Mouse (Mus musculus) testis, adult 2 months (tissue): ENCODE data around the gene Akap9.

ENCODE experiments used
- CTCF ChIP-seq: fragments of 200-500 bp; IDR thresholded peaks from 2 replicates; pipeline ENCODE4 v1.5.1; 2012; ENCODE audit warnings: low read depth, mild to moderate bottlenecking, inconsistent platforms, low read length, moderate library complexity; ENCODE audit not compliant: control insufficient read depth, insufficient read depth, insufficient replicate concordance
- POLR2A ChIP-seq: fragments of 200-500 bp; IDR thresholded peaks from 2 replicates; pipeline ENCODE4 v1.6.1; 2012; ENCODE audit warnings: low read depth, mild to moderate bottlenecking, inconsistent platforms, low read length, moderate library complexity; ENCODE audit not compliant: control insufficient read depth

DNA sequence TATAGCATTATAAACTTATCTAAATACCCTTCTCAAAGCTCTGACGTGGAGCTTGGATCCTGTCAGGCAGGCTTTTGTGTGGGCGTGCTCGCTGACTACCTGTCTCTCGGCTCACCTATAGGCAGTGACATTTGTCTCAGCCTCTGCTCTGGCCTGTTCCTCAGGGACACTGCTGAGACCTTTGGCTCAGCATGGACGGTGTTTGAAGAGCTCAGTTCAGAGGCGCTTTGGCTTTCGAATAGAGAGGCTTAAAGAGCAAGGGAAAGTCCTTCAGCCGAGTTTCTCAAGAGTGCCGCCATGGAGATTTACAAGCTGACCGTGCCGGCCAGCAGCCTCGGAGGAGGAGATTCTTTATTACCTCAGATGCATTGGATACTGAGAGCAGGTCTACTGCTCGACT is 95.3 kb downstream of the Akap9 start:
- TF ChIP-seq CTCF (no peak), POLR2A (no peak)
